Mouse (Mus musculus) heart, embryonic 10.5 days (tissue): ENCODE measurements around the gene Hmgcll1. TPM values are rescaled to one million over a fixed set of nuclear protein-coding genes. Genes with fewer than 3 reads are reported as not detected.

ENCODE experiments used
- DNase-seq: peaks from one replicate; pipeline ENCODE4 v3.0.0-alpha.2; 2017; ENCODE audit warnings: low spot score
- H3K27ac ChIP-seq: fragments of 300-500 bp; sonication (generic); 2 replicates; pipeline ENCODE4 v1.5.1; 2016; ENCODE audit warnings: mild to moderate bottlenecking
- H3K27me3 ChIP-seq: fragments of 300-500 bp; sonication (generic); 2 replicates; pipeline ENCODE4 v1.6.1; 2016; ENCODE audit warnings: mild to moderate bottlenecking; ENCODE audit not compliant: poor library complexity, insufficient read depth, severe bottlenecking
- H3K36me3 ChIP-seq: fragments of 300-500 bp; sonication (generic); 2 replicates; pipeline ENCODE4 v1.6.1; 2016; ENCODE audit warnings: mild to moderate bottlenecking, moderate library complexity
- H3K4me1 ChIP-seq: fragments of 300-500 bp; sonication (generic); 2 replicates; pipeline ENCODE4 v1.6.1; 2016; ENCODE audit warnings: mild to moderate bottlenecking
- H3K4me3 ChIP-seq: fragments of 300-500 bp; sonication (generic); 2 replicates; pipeline ENCODE4 v1.5.1; 2016; ENCODE audit warnings: mild to moderate bottlenecking, moderate library complexity
- H3K9me3 ChIP-seq: fragments of 300-500 bp; sonication (generic); 2 replicates; pipeline ENCODE4 v1.6.1; 2016; ENCODE audit warnings: mild to moderate bottlenecking, moderate library complexity
- WGBS: fragments of 180-500 bp; shearing (Covaris S2); methylation state at CpG from one replicate; pipeline ENCODE4 v1.1.7; 2016; 5-methylcytosine and 5-hydroxymethylcytosine counted together
- polyA plus RNA-seq: library from polyadenylated mRNA; unstranded; fragments of >200 nt; fragmentation: Nextera tagmentation; extraction: Ambion mirVana; gene quantifications from 2 replicates; pipeline ENCODE4 v1.2.1, GENCODE M21; 2016

Hmgcll1 gene
- polyA plus RNA-seq: 3.2 TPM in 2 replicates

- peaks cover 9% of the 10 kb centered on the region for H3K4me1 ChIP-seq
- peak; percentile 78 for DNase-seq
- H3K9me3 ChIP-seq: no peaks in the 10 kb centered on the region
- no peaks in the 10 kb centered on the region for H3K27me3 ChIP-seq
- 7% methylated on average over 40 of the region's 40 CpGs for WGBS
- H3K4me3 ChIP-seq: peak within 1 kb of the TSS; percentile 70
- peak within 1 kb of the TSS; percentile 86 for H3K27ac ChIP-seq
- H3K36me3 ChIP-seq: no peaks in the 10 kb centered on the region
Observed at GRCm38 (mm10) chr9:76014631-76015531, at the start of gene Hmgcll1. Gene Hmgcll1 (plus strand): TSS chr9:76014855.

GRCm38 (mm10) chr9:75980097-75980496, 34.6 kb upstream of the Hmgcll1 start:
- no peaks in the 10 kb centered on the region for H3K27me3 ChIP-seq
- H3K36me3 ChIP-seq: no peaks in the 10 kb centered on the region
- no peak overlapping the region for H3K27ac ChIP-seq
- peak; percentile 79 for DNase-seq
- 14% methylated on average over 1 of the region's 1 CpGs for WGBS
- H3K9me3 ChIP-seq: no peaks in the 10 kb centered on the region
- H3K4me1 ChIP-seq: no peaks in the 10 kb centered on the region
- no peak overlapping the region for H3K4me3 ChIP-seq

GRCm38 (mm10) chr9:75981139-75981538, 33.5 kb upstream of the Hmgcll1 start:
- Histone ChIP-seq H3K9me3 (no peaks in the 10 kb centered on the region), H3K4me3 (no peak overlapping the region), H3K4me1 (no peaks in the 10 kb centered on the region), H3K27ac (peak overlapping the region; percentile 52; the same call in 1 of the 2 replicates), H3K27me3 (no peaks in the 10 kb centered on the region), H3K36me3 (no peaks in the 10 kb centered on the region)
- WGBS: 62% methylated on average over 1 of the region's 1 CpGs
- DNase-seq: no peak

- H3K36me3 ChIP-seq: no peaks in the 10 kb centered on the region
- H3K27me3 ChIP-seq: no peaks in the 10 kb centered on the region
- H3K27ac ChIP-seq: no peak overlapping the region
- no peak overlapping the region for H3K4me3 ChIP-seq
- H3K4me1 ChIP-seq: no peaks in the 10 kb centered on the region
- H3K9me3 ChIP-seq: no peaks in the 10 kb centered on the region
- DNase-seq: no peak
- whole genome bisulfite sequencing: 85% methylated on average over 4 of the region's 4 CpGs
Observed at GRCm38 (mm10) chr9:75989491-75989890, 25.2 kb upstream of the Hmgcll1 start.

GRCm38 (mm10) chr9:75998791-75999350, 15.8 kb upstream of the Hmgcll1 start:
- Histone ChIP-seq H3K27me3 (no peaks in the 10 kb centered on the region), H3K36me3 (no peaks in the 10 kb centered on the region), H3K27ac (no peak overlapping the region), H3K9me3 (no peaks in the 10 kb centered on the region), H3K4me3 (no peak overlapping the region), H3K4me1 (peaks cover 8% of the 10 kb centered on the region)
- WGBS: 73% methylated on average over 2 of the region's 2 CpGs
- no peak for DNase-seq

GRCm38 (mm10) chr9:76000876-76001858, 13.5 kb upstream of the Hmgcll1 start:
- Histone ChIP-seq H3K9me3 (no peaks in the 10 kb centered on the region), H3K4me3 (no peak overlapping the region), H3K27me3 (no peaks in the 10 kb centered on the region), H3K36me3 (no peaks in the 10 kb centered on the region), H3K27ac (no peak overlapping the region), H3K4me1 (peaks cover 10% of the 10 kb centered on the region)
- DNase-seq: no peak
- WGBS: 71% methylated on average over 10 of the region's 10 CpGs

- WGBS: 56% methylated on average over 3 of the region's 3 CpGs
- no peak overlapping the region for H3K4me3 ChIP-seq
- no peaks in the 10 kb centered on the region for H3K36me3 ChIP-seq
- no peaks in the 10 kb centered on the region for H3K27me3 ChIP-seq
- DNase-seq: no peak
- H3K9me3 ChIP-seq: no peaks in the 10 kb centered on the region
- H3K4me1 ChIP-seq: peaks cover 18% of the 10 kb centered on the region
- H3K27ac ChIP-seq: no peak overlapping the region
Observed at GRCm38 (mm10) chr9:76003066-76003465, 11.6 kb upstream of the Hmgcll1 start.

GRCm38 (mm10) chr9:76003637-76004036, 11.0 kb upstream of the Hmgcll1 start:
- 46% methylated on average over 6 of the region's 6 CpGs for WGBS
- H3K9me3 ChIP-seq: no peaks in the 10 kb centered on the region

GRCm38 (mm10) chr9:76007342-76007970, 7.2 kb upstream of the Hmgcll1 start:
- Histone ChIP-seq H3K4me1 (peaks cover 18% of the 10 kb centered on the region), H3K4me3 (no peak overlapping the region), H3K36me3 (no peaks in the 10 kb centered on the region), H3K27me3 (no peaks in the 10 kb centered on the region), H3K27ac (no peak overlapping the region), H3K9me3 (no peaks in the 10 kb centered on the region)
- WGBS: 19% methylated on average over 6 of the region's 6 CpGs
- DNase-seq: no peak

More at GRCm38 (mm10) chr9:76003637-76004036, 11.0 kb upstream of the Hmgcll1 start:
- no peak for DNase-seq
- no peaks in the 10 kb centered on the region for H3K27me3 ChIP-seq
- peaks cover 18% of the 10 kb centered on the region for H3K4me1 ChIP-seq
- H3K4me3 ChIP-seq: no peak overlapping the region
- no peak overlapping the region for H3K27ac ChIP-seq
- no peaks in the 10 kb centered on the region for H3K36me3 ChIP-seq

- Histone ChIP-seq H3K27me3 (no peaks in the 10 kb centered on the region), H3K27ac (no peak overlapping the region), H3K9me3 (no peaks in the 10 kb centered on the region), H3K4me1 (peaks cover 9% of the 10 kb centered on the region), H3K36me3 (no peaks in the 10 kb centered on the region), H3K4me3 (no peak overlapping the region)
- 66% methylated on average over 6 of the region's 6 CpGs for WGBS
- no peak for DNase-seq
Observed at GRCm38 (mm10) chr9:76013789-76014188, 866 bp upstream of the Hmgcll1 start.

GRCm38 (mm10) chr9:76015971-76016370, 1.3 kb downstream of the Hmgcll1 start:
- H3K4me3 ChIP-seq: no peak overlapping the region
- H3K36me3 ChIP-seq: no peaks in the 10 kb centered on the region
- DNase-seq: no peak
- H3K4me1 ChIP-seq: peaks cover 9% of the 10 kb centered on the region
- no peaks in the 10 kb centered on the region for H3K27me3 ChIP-seq
- H3K27ac ChIP-seq: no peak overlapping the region
- H3K9me3 ChIP-seq: no peaks in the 10 kb centered on the region
- 95% methylated on average over 5 of the region's 5 CpGs for WGBS

GRCm38 (mm10) chr9:76016506-76016905, 1.9 kb downstream of the Hmgcll1 start:
- H3K27ac ChIP-seq: no peak overlapping the region
- no peaks in the 10 kb centered on the region for H3K9me3 ChIP-seq
- DNase-seq: no peak
- WGBS: 76% methylated on average over 10 of the region's 10 CpGs
- no peak overlapping the region for H3K4me3 ChIP-seq
- no peaks in the 10 kb centered on the region for H3K27me3 ChIP-seq
- peaks cover 9% of the 10 kb centered on the region for H3K4me1 ChIP-seq
- H3K36me3 ChIP-seq: no peaks in the 10 kb centered on the region
